Mouse (Mus musculus) lung, adult 18-20 months (tissue): Measurements from ENCODE around the gene Gabrg1.

Experiments
- DNase-seq, 2 experiments: peaks; one replicate each; pipeline ENCODE4 v3.0.0; 2022; ENCODE audit warnings: mixed read lengths in 2 of 2

The Gabrg1 gene

GRCm38 (mm10) chr5:70842192-70843095, at the start of gene Gabrg1:
Gene Gabrg1, minus strand, starts transcription at chr5:70842617.
- DNase-seq: no peak

- DNase-seq: no peak
Observed at GRCm38 (mm10) chr5:70884026-70884425, 41.6 kb upstream of the Gabrg1 start.

GRCm38 (mm10) chr5:70870081-70870480, 27.7 kb upstream of the Gabrg1 start:
- no peak for DNase-seq

GRCm38 (mm10) chr5:70843096-70843734, 798 bp upstream of the Gabrg1 start:
- no peak for DNase-seq

- no peak for DNase-seq
Observed at GRCm38 (mm10) chr5:70818681-70819080, 23.7 kb downstream of the Gabrg1 start.

- DNase-seq: no peak
Observed at GRCm38 (mm10) chr5:70736156-70736555, 106.3 kb downstream of the Gabrg1 start.

- no peak for DNase-seq
Observed at GRCm38 (mm10) chr5:70704361-70704760, 138.1 kb downstream of the Gabrg1 start.
